Mouse (Mus musculus) heart, embryonic 16.5 days (tissue): ENCODE results near the gene Clca4b. TPM values are rescaled to one million over a fixed set of nuclear protein-coding genes. Genes with fewer than 3 reads are reported as not detected.
"Not testable (repeated sequence)": the region's sequence is repeated elsewhere in the genome, so short reads cannot be mapped to it uniquely, and the experiment has no call there.

Experiments used
- ATAC-seq: fragments of 200-750 bp; cut with Nextera tagmentation; replicated peaks from 2 replicates; pipeline ENCODE4 v1.8.0; 2017; ENCODE audit warnings: moderate number of reproducible peaks; ENCODE audit not compliant: insufficient read depth, low FRiP score; ENCODE audit errors: extremely low read depth
- H3K27ac ChIP-seq: fragments of 300-500 bp; sonication (generic); 2 replicates; pipeline ENCODE4 v1.5.1; 2014; ENCODE audit warnings: mild to moderate bottlenecking, low read length, control low read depth, moderate library complexity
- H3K27me3 ChIP-seq: fragments of 300-500 bp; sonication (generic); 2 replicates; pipeline ENCODE4 v1.6.1; 2014; ENCODE audit warnings: low read length, mixed read lengths; ENCODE audit not compliant: control insufficient read depth, insufficient read depth
- H3K36me3 ChIP-seq: fragments of 300-500 bp; sonication (generic); 2 replicates; pipeline ENCODE4 v1.6.1; 2014; ENCODE audit not compliant: control insufficient read depth, insufficient read depth
- H3K4me1 ChIP-seq: fragments of 300-500 bp; sonication (generic); 2 replicates; pipeline ENCODE4 v1.6.1; 2014; ENCODE audit warnings: low read length, mixed read lengths; ENCODE audit not compliant: control insufficient read depth, insufficient read depth
- H3K4me2 ChIP-seq: fragments of 300-500 bp; sonication (generic); 2 replicates; pipeline ENCODE4 v1.6.1; 2014; ENCODE audit warnings: low read depth, mild to moderate bottlenecking, control low read depth, low read length
- H3K4me3 ChIP-seq: fragments of 300-500 bp; sonication (generic); 2 replicates; pipeline ENCODE4 v1.5.1; 2014; ENCODE audit warnings: mild to moderate bottlenecking, control low read depth, low read length
- H3K9ac ChIP-seq: fragments of 300-500 bp; sonication (generic); 2 replicates; pipeline ENCODE4 v1.6.1; 2014; ENCODE audit warnings: low read length, control low read depth
- H3K9me3 ChIP-seq: fragments of 300-500 bp; sonication (generic); replicated peaks from 2 replicates; pipeline ENCODE4 v1.6.1; 2016; ENCODE audit warnings: low read length; ENCODE audit not compliant: control insufficient read depth
- WGBS: fragments of 180-500 bp; shearing (Covaris S2); extraction: QIAGEN DNeasy Blood & Tissue Kit; methylation state at CpG from one replicate; pipeline ENCODE4 v1.1.7; 2014; 5-methylcytosine and 5-hydroxymethylcytosine counted together
- polyA plus RNA-seq: library from polyadenylated mRNA; unstranded; fragments of >200 nt; fragmentation: Nextera tagmentation; extraction: Ambion mirVana; gene quantifications from 2 replicates; pipeline ENCODE4 v1.2.1, GENCODE M21; 2015

Clca4b gene
- polyA plus RNA-seq, 1 experiment from 2014 or later = 1.5 TPM

DNA sequence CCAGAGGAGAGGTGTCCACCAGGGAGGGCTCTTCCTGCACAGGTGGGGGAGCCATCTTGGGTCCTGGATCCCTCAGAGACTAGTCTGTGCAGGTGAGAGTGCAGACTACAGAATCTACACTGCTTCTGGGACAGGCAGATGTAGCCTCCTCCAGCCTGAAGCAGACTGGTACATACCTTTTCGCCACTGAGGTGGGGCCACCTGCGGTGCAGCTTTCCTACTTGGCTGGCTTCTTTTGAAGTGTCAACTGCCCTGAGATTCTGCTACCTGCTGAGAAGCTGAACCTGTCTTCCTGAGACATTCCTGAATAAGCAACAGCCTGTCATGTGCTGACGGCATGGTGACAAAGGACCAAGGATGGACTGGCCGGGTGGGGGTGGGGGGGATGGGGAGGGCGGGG, 15.0 kb upstream of the Clca4b start:
- ATAC-seq, H3K36me3 ChIP-seq, H3K4me2 ChIP-seq, H3K9ac ChIP-seq, H3K27me3 ChIP-seq, H3K9me3 ChIP-seq, H3K4me1 ChIP-seq, H3K27ac ChIP-seq, H3K4me3 ChIP-seq: not testable (repeated sequence)
- WGBS = 24% methylated on average over 5 of the region's 5 CpGs

DNA sequence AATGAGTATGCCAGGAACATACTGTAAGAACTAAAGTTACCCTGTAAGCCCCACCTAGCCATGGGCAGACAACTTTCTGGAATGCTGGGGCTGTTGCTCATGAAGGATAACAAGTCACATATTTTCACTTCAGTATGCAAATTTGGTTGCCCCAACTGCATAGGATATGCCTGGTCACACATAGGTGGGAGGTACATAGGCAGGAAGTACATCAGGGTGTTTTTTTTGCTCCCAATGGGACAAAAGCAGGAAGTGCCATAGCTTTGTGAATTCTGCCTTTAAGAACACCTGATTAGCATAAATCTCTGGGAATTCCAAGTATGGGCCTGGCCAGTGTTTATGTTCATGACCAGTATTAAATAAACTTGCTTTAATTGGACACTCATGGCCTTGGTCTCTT, 1.3 kb upstream of the Clca4b start:
- ATAC-seq, H3K9ac ChIP-seq, H3K36me3 ChIP-seq, H3K4me2 ChIP-seq, H3K4me1 ChIP-seq, H3K27me3 ChIP-seq, H3K27ac ChIP-seq, H3K9me3 ChIP-seq, H3K4me3 ChIP-seq: not testable (repeated sequence)

DNA sequence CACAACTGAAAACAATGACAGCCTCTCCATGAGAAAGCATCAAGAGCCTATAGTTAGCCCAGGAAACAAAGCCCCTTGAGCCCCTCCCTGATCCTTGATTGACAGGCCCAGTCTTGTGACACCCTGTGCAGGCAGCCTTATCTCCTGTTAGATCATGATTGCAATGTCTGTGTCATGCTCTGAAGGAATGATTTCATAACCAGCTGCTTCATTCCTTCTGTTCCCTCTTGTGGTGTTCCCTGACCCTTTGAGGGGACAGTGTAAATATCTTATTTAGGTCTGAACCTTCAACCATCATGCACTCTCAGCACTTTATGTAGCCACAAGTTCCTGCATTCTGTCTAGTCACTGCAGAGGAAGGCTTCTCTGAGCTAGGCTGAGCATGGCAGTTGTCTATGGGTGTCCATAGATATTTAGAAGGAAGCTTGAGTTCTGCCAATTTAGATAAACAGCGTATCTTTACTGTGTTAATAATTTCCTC, 722 bp upstream of the Clca4b start:
- Histone ChIP-seq H3K9ac (no peak overlapping the region), H3K27me3 (no peaks in the 10 kb centered on the region), H3K36me3 (no peaks in the 10 kb centered on the region), H3K4me2 (no peak overlapping the region), H3K4me3 (no peak overlapping the region), H3K9me3 (no peaks in the 10 kb centered on the region), H3K4me1 (no peaks in the 10 kb centered on the region), H3K27ac (no peak overlapping the region)
- no peak for ATAC-seq
- 78% methylated on average over 1 of the region's 1 CpGs for WGBS

DNA sequence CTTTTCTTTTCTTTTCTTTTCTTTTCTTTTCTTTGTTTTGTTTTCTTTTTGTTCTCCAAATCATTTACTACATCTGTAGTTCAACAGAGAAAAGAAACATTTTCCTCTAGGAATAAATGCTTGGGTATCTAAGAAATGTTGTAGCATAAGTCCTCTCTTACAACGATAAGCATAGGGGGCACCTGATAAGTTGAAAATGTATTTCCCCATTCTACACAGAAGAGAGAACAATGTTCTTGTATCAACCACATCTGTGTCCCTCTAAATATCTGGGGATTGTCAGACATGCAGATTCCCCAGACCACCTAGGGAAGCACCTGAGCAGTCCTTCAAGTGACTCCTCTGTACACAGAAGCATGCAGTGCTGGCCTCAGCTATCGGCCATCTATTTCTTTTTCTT, 18.3 kb downstream of the Clca4b start:
- no peak overlapping the region for H3K4me3 ChIP-seq
- ATAC-seq = no peak
- no peaks in the 10 kb centered on the region for H3K27me3 ChIP-seq
- no peak overlapping the region for H3K27ac ChIP-seq
- no peaks in the 10 kb centered on the region for H3K9me3 ChIP-seq
- H3K9ac ChIP-seq = no peak overlapping the region
- WGBS = 79% methylated on average over 2 of the region's 2 CpGs
- no peaks in the 10 kb centered on the region for H3K4me1 ChIP-seq
- H3K4me2 ChIP-seq = no peak overlapping the region
- no peaks in the 10 kb centered on the region for H3K36me3 ChIP-seq

DNA sequence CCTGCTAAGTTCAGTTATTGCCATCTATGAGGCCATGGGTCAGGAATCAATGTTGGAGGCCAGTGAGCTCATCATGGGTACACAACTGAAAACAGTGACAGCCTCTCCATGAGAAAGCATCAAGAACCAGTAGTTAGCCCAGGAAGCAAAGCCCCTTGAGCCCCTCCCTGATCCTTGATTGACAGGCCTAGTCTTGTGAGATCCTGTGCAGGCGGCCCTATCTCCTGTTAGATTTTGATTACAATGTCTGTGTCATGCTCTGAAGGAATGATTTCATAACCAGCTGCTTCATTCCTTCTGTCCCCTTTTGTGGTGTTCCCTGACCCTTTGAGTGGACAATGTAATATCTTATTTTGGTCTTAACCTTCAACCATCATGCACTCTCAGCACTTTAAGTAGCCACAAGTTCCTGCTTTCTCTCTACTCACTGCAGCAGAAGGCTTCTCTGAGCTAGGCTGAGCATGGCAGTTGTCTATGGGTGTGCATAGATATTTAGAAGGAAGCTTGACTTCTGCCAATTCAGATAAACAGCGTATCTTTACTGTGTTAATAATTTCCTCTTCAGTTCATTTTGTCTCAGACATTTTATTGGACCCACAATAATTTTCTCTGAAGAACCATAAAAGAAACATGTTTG, 35.2 kb downstream of the Clca4b start:
- no peaks in the 10 kb centered on the region; the same call in 1 of the 2 replicates for H3K9me3 ChIP-seq
- H3K9ac ChIP-seq = no peak overlapping the region
- H3K4me3 ChIP-seq = no peak overlapping the region
- 69% methylated on average over 2 of the region's 2 CpGs for WGBS
- no peak overlapping the region for H3K27ac ChIP-seq
- no peak for ATAC-seq
- no peak overlapping the region for H3K4me2 ChIP-seq
- no peaks in the 10 kb centered on the region for H3K4me1 ChIP-seq
- H3K27me3 ChIP-seq = no peaks in the 10 kb centered on the region
- no peaks in the 10 kb centered on the region for H3K36me3 ChIP-seq

DNA sequence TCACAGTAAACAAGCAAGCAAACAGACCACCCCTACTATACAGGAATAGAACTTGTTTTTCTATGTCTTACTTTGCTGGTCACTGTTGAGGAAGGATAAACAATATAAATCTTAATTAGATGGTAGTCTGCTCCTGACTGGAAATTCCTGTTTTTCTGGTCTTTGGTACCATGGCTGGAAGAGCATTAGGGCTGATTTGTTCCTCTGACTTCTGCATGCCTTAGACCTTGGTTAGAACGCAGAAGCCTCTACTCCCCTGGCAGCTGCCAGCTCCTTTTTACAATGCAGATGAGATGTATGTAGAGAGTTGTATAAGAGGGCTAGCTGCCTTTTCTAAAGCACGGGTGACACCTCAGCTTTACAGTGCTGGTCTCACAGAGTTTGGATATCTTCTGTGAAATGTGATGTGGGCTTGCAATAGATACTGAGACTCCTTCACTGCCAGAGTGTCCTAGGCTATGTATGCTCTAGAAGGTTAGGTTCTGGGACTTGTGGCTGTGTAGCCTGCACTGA, 42.0 kb downstream of the Clca4b start:
- WGBS = 55% methylated on average over 2 of the region's 2 CpGs
- Histone ChIP-seq H3K27ac (no peak overlapping the region), H3K4me1 (no peaks in the 10 kb centered on the region), H3K36me3 (no peaks in the 10 kb centered on the region), H3K4me3 (no peak overlapping the region), H3K27me3 (no peaks in the 10 kb centered on the region), H3K9ac (no peak overlapping the region), H3K9me3 (no peaks in the 10 kb centered on the region), H3K4me2 (no peak overlapping the region)
- ATAC-seq = no peak

DNA sequence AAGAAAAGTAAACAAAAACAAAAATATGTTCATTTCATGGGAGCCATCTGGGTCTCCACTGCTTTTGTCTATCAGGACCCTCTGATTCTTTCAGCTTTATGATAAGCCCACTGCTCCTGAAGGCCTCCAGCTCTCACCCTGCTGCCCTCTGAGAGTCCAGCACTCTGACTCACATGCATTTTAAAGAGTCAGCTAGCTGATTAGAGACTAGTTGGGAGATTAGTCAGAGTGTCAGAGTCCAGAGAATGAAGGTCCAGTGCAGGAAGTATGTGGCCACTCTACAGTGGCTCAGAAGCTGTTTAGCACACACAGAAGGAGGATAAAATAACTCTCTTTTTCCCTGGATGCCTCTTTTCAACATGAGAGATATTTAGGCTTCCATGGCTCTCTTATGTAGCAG, 45.4 kb downstream of the Clca4b start:
- H3K4me3 ChIP-seq = no peak overlapping the region
- no peak overlapping the region for H3K27ac ChIP-seq
- no peak overlapping the region for H3K4me2 ChIP-seq
- no peaks in the 10 kb centered on the region for H3K4me1 ChIP-seq
- no peaks in the 10 kb centered on the region for H3K9me3 ChIP-seq
- H3K36me3 ChIP-seq = no peaks in the 10 kb centered on the region
- no peaks in the 10 kb centered on the region for H3K27me3 ChIP-seq
- no peak overlapping the region for H3K9ac ChIP-seq
- no peak for ATAC-seq

DNA sequence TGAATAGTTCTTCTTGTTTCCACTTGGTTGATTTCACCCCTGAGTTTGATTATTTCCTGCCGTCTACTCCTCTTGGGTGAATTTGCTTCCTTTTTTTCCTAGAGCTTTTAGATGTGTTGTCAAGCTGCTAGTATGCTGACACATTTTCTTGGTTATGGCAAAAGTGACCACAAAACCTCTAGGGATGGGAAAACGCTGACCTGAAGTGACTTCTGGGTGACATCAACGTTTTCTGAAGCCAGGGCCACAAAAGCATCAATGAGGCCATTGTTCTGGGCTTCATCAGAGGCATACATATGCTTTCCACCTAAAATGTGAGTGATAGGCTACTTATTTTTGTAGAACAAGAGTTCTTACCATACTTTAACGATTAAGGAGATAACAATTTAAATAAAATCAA, 60.3 kb downstream of the Clca4b start:
- WGBS = 57% methylated on average over 4 of the region's 4 CpGs
- not testable (repeated sequence) for H3K27ac ChIP-seq, ATAC-seq, H3K9ac ChIP-seq, H3K4me3 ChIP-seq, H3K27me3 ChIP-seq, H3K4me2 ChIP-seq, H3K36me3 ChIP-seq, H3K9me3 ChIP-seq, H3K4me1 ChIP-seq
